Mouse (Mus musculus): ENCODE measurements at regions not wholly inside any gene's neighbourhood (a gene's known extent, or its start where the extent isn't known, plus 50 kb on each side); places are given as distances from the start of the nearest gene placed in this dataset.

DNA sequence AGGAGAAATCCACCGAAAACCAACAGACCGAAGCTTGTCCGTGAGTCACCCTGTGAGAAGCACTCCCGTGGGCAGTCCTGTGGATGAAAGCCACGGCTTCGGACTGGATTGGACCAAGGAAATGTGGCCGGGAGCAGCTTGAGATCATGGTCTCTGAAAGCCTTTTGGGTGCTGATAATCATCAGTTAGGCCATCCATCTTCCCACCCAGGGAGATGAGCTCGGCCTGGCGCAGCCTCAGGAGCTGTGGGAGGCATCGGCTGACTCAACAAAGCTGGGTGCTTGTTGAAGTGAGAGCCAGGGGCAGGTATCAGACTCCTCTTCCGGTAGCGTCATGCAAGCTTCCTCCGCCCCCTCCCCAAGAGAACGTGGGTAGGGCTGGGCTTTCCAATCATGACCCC, 582.2 kb upstream of the Gm19410 start:
- no peak for ATAC-seq (ENCODE audit: poor library complexity, severe bottlenecking)

DNA sequence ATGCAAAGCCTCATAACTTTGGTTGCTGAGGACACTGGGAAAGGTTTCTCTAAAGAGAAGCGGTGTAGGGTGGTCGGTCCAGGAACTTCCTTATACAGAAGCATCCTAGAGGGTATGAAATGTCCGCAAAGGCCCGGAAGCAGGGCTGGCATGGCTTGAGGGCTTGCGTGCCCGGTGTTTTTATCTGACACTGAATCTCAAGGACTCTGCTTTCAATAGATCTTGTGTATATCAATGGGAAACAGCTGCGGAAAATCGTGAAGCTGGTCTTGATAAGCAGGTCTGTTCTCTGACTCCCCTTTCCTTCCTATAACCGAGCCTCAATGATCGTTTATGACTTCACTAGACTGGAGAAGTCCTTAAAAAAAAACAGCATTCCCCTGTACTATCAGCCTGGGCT, 580.4 kb upstream of the Gm19410 start:
- ATAC-seq (ENCODE audit: poor library complexity, severe bottlenecking), result no peak

DNA sequence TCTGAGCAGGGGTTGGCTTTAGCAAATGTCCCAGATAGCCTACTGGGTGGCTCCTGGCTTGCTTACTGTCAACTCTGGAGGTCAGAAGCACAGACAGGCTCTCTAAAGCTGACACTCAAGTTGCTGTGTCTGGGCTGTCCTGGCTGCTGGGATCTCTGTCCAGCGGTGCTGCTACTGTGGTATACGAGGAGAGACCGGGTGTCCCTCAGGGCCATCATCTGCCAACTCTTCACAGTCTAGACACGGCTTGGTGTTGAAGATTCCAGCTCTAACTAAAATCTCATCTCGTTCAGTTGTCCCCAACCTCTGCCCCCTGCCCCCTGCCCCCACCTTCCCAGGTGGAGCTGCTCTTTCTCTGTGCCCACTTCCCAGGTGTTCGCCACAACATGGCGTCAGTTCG, 577.1 kb upstream of the Gm19410 start:
- ATAC-seq (ENCODE audit: poor library complexity, severe bottlenecking), result no peak

DNA sequence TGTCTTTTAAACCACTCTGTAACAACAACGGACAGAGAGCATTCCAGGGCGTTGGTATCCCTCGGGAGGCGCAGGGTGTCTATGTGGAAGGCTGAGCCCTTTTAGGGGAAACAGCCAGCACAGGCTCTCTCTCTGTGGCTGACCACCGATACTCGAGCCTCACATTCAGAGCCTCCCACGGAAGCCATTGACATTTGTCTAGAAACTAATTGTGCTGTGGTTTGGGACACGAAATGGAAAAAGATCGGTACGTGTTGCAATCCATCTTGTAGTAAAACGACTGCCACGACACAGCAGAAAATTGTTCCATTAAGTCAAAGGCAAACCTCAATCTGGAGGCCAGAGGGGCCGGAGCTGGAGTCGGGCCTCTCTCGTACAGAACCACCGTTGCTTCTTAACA, 575.9 kb upstream of the Gm19410 start:
- ATAC-seq (ENCODE audit: poor library complexity, severe bottlenecking), result no peak

DNA sequence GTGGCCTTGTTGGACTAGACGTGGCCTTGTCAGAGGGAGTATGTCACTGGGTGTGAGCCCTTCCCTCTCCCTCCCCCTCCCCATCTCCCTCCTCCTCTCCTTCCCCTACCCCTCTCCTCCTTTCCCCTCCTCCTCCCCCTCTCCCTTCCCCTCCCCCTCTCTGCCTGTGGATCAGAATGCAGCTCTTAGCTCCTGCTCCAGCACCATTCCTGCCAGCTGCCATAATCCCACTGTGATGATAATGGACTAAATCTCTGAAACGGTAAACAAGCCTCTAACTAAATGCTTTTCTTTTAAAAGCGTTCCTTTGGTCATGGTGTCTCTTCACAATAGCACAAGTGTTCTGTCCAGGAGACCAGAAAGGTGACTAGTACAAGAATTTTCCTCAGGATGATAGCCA, 573.1 kb upstream of the Gm19410 start:
- ATAC-seq (ENCODE audit: poor library complexity, severe bottlenecking), result no peak

DNA sequence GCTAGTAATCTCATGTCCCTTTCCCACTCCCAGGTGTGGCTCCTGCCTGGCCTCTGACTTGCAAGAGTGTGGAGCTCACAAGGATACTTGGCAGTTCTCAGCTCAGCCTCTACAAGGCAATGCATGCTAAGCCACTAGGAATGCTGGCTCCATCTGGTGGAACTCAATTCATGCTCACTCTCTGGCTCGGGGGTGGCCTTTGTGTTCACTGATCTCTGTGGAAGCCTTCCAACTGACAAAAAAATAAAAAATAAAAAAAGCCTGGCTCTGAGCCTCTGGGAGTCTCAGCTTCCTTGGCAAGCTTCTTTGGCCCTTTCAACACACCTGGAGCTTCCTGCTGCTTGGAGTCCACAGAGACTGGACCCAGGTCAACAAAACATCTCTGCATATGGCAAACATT, 571.8 kb upstream of the Gm19410 start:
- ATAC-seq (ENCODE audit: poor library complexity, severe bottlenecking), result no peak

DNA sequence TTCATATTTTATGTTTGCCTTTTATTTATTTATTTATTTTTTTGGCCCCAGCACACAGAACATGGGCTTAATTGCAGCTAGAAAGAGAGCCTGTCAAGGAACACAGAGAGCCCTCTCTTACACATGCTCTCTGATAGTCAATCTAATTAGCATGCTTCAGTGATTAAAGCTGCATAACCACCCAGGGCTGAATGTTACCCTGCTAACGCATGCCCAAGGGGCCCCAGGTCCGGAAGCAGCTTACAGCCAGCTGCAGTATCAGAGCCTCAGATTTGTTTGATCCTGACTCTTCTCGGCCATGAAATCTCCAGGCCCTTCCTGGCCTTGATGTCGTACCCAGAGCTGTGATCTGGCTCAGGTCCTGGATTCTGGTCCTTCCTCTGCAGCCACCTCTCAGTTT, 569.4 kb upstream of the Gm19410 start:
- no peak for ATAC-seq (ENCODE audit: poor library complexity, severe bottlenecking)

DNA sequence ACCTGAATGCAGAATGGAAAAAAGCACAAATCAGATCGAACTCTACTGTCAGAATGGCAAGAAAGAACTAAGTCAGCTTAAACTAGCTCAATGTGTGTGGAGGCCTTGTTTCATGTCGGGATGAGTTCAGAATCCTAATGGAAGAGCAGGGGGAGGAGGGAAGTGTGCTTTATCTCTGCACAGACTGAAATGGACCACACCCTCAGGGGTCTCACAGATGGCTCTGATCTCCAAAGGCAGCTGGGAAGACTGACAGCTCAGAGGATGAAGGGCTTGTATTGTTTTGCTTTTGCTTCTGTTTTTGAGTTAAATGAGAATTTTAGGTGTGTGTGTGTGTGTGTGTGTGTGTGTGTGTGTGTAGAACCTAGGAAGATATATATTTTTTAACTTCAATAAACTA, 566.8 kb upstream of the Gm19410 start:
- ATAC-seq (ENCODE audit: poor library complexity, severe bottlenecking), result no peak

DNA sequence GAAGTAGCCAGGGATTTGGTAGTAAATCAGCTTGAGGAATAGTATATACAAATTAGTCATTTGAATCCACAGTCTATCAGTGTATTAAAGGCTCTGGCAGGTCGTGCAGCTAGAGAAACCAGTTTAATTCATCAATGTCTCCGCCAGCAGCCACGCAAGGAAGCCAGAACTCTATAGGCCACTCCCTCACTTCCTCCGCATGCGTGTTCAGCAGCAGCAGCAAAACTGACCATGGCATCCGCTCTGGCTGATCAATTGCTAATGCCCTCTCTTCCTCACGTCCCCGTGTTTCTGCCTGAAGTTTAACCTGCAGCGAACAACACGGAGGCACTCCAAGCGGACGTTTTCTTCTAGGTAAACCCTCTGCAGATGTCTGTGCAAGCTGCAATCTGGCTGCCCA, 564.2 kb upstream of the Gm19410 start:
- no peak for ATAC-seq (ENCODE audit: poor library complexity, severe bottlenecking)

DNA sequence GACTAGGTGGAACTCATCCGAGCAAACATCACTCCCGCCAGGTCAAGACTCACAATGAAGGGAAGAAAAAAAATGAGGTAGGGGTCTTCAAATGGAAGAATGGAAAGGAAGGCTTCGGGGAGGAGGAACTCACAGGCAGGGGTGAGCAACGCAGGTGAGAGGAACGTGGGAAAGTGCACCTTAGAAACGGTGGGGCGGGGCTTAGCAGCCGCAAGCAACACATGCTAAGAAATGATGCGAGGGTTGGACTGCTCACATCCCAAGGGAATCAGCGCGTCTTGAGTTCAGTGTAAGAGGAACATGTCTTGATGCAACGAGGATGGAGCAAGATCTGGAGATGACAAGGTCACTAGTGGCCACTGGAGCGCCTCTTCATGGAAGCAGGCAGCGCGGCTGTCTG, 560.6 kb upstream of the Gm19410 start:
- ATAC-seq (ENCODE audit: poor library complexity, severe bottlenecking), result no peak

DNA sequence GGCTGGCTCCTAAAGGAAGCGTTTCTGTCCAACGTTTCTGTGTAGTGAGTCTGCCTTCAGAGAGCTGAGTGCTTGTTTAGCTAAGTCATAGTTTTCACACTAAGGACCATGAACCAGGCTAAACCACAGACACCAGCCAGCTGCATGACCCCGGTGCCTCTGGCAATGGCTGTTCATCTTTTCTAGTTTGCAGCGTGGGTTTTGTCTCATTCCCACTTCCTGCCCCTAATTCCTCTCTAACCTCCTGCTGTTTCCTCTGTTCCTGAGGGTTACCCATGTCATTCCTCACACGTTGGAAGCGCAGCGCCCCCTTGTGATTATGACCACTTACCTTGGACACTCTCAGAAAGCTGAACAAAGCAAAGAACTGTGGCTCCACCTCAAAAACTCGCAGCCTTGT, 560.1 kb upstream of the Gm19410 start:
- 0 out of 2 replicates have a peak, but pooled peaks have one; percentile 17 for ATAC-seq (ENCODE audit: poor library complexity, severe bottlenecking)

DNA sequence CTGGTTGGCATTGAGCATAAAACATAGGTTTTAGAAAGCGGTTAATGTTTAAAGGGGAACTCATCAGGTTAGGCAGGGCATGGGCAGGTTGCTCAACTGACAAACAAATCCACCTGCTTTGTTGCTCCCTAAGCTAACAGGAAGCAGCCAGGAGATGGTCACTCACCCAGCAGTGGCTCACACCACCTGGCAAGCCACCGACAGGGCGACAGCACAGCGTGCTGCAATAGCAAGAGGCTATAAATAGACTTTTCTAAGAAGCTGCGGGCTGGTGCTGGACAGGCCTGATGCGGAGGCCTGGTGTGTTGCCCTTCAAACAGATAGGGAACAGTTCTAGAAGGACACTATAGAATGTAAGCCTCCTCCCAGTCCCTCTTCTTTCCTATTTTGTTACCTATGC, 559.3 kb upstream of the Gm19410 start:
- ATAC-seq (ENCODE audit: poor library complexity, severe bottlenecking), result peak; percentile 69

DNA sequence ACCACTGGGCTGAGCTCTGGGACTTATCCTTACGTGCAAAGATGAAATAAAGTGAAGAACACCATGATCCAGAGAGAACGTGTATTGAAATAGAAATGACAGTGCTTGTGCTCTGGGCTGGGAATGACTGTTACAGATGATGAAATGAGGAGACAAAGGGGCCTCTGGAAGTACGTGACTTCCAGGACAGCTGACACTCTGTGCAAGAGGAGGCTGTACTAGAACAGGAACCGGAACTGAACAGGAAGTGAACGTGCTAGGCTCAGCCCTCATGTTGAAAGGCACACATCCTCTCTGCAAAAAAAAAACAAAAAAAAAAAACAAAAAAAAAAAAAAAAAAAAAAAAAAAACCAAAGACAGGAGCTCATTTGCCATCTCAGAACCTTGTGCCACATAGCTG, 557.2 kb upstream of the Gm19410 start:
- peak; percentile 84 for ATAC-seq (ENCODE audit: poor library complexity, severe bottlenecking)

DNA sequence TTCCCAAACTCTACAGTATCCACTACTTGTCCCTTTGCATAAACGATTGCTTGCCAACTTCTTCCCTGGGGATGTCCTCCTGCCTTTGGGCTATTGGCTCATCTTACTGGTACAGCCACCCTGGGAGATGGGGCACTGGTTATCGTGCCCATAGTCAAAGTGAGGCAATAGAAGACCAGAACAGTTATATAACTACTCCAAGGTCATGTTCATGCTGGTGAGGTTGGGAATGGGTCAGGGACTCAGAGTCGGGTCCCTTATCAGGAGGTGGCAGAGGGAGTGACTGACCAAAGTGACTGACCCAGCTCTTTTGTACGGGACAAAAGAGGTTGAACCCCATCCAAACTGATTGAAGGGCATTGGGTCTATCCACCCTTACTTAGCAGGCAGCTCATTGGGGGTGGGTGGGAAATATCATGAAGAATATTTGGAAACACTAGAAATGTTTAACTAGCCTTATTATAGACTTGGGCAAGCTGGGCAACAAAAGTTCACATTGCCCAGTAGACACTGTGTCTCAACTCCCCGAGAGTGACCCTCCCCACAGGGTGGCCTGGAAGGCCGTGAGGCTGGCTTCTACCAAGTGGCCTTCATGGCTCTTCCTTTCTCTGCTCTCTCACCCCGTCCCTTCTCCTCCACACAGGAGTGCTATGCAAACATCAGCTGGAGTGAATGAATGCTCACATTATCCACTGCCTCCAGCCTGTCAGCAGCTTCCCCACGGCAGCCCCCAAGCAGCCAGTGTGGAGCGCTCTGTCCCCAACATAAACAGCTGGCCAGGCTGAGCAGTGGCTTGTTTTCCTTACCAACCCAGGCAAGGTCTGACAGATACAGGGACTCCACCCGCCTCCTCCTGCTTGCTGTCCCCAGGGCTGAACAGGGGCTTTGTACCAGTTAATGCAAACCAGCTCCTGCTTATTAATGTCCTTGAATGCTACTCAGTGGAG, 553.8 kb upstream of the Gm19410 start:
- ATAC-seq (ENCODE audit: poor library complexity, severe bottlenecking), result no peak

DNA sequence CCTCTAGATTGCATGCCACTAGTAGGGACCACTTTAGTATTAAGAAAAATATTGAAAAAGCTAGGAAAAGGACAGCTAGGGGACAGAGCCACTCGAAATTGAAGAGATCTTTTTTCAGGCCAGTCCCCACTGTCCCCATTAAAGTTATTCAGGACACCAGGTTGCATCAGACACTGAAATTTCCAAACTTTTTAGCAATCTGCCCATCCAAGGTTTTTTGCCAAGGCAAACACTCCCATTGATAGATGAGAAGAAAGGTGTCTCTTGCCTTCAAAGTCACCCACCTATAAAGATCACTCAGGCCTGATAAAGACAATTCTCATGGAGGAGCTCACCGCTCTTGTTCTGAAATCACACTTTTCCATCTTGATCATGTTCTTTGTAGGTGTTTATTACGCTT, 552.1 kb upstream of the Gm19410 start:
- no peak for ATAC-seq (ENCODE audit: poor library complexity, severe bottlenecking)

DNA sequence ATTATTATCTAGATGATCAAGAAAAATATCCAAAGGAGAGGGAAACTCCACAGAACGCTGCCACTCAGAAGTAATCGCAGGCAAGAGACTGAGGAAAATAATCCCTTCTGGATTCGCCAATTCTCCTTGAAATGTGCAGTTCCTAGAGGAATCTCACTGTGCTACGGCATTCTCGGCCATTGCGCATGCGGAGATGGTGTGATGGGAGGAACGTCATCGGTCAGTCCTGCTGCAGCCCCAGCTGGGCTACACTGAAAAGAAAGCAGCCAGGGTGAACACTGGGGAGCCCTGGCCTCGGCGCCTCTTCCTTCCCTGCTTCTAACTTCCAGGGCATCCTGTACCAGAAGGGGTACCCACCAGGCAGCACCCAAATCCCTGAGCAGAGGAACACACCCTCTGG, 548.0 kb upstream of the Gm19410 start:
- ATAC-seq (ENCODE audit: poor library complexity, severe bottlenecking), result no peak

DNA sequence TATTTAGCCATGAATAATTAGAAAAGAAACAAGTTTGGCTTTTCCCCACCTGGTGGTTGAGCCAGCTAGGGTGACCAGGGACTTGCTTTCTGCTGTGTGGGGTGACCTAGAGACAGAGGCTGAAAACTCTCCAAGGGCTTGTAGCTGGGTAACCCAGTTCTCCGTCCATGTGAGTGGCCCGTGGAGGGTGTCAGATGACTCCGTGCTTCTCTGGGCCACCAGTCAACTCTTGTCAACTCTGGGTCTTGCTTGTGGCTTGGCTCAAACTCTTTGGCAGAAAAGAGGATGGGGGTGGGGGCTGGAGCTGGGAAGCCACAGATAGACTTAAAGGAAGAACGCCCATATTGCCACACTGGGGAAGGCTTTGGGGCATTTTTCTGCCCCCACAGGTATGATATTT, 547.3 kb upstream of the Gm19410 start:
- ATAC-seq (ENCODE audit: poor library complexity, severe bottlenecking), result no peak

DNA sequence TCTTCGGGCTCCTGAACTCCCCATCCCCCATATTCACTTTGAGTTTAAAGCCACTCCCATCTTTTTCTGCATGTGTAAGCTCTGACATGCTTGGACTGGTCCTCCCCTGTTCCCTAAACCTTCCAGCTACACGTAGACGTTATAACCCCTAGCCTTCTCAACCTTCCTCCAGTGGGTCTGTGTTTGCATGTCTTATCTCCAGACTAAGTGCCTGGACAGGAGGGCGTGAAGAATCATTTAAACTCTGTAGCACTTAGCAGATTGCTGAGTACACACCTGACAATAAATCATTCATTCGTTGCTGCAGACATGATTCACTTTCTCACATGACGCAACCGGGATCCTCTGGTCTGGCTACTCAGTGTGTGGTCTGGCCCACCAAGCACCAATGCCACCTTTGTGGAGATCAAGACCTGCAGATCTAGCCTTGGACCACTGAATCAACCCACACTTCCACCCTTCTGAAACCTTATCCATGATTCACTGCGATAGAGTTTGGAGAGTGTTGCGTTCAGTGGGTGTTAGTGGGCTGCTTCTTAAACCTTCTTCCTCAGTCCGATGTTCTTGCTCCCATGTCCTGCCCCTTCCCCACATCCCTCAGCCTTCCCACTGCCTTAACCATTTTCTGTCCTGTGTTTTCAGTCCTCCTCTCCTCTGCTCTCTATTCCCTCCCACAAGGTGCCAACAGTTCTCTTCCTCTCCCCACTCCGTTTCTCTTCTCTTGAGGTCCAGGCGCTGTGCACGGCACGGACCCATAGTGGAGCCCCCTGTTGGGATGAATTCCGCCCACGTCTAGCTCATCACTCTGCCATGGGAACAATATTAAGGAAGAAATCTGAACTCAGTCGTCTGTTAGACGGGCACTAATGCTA, 541.3 kb upstream of the Gm19410 start:
- ATAC-seq (ENCODE audit: poor library complexity, severe bottlenecking), result no peak

DNA sequence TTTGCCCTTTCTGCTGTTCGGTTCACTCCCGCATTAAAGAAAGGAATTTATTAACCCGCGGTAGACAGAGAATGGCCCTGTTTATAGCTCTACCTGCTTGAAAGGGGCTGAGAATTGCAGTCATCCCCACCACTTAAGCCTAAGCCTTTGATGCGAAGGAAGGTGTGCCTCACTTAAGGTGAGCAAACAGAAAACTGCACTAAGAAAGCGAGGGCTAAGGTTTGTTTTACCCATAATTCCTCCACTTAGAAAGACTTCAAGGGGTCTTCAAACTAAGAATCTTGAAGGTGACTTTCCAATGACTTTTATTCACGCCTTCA, 540.7 kb upstream of the Gm19410 start:
- no peak for ATAC-seq (ENCODE audit: poor library complexity, severe bottlenecking)

DNA sequence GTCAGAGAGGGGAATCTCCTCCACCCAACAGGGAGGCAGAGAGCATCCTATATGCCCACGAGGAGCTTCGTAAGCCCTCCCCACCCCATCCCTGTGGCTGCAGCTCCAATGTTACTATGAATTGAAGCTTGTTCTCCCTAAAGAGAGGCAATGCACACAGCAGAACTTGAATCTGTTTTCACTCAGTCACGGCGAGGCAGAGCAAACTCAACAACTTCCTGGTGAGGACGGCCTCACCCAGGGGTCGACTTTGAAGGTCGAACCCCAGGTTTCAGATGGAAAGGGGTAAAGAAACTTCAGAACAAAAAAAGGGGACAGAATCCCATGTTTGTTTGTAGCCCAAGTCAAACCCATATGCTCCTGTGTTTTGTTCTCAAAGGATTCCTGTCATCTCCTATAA, 538.5 kb upstream of the Gm19410 start:
- no peak for ATAC-seq (ENCODE audit: poor library complexity, severe bottlenecking)

DNA sequence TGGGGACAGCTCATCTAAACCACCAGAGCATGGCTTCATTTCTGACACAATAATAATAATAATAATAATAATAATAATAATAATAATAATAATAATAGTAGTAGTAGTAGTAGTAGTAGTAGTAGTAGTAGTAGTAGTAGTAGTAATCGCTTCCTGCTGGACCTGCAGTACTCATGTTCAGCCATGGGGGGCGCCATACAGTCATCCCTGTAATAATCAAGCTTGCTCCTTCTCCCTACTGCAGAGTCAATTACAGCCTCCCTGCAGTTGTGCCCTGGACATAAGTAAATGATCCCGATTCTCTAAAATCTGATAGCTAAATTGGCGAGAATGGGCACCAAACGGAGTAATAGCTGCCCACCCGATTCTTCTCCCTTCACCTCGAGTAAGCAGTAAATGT, 537.1 kb upstream of the Gm19410 start:
- ATAC-seq (ENCODE audit: poor library complexity, severe bottlenecking), result peak; percentile 64

DNA sequence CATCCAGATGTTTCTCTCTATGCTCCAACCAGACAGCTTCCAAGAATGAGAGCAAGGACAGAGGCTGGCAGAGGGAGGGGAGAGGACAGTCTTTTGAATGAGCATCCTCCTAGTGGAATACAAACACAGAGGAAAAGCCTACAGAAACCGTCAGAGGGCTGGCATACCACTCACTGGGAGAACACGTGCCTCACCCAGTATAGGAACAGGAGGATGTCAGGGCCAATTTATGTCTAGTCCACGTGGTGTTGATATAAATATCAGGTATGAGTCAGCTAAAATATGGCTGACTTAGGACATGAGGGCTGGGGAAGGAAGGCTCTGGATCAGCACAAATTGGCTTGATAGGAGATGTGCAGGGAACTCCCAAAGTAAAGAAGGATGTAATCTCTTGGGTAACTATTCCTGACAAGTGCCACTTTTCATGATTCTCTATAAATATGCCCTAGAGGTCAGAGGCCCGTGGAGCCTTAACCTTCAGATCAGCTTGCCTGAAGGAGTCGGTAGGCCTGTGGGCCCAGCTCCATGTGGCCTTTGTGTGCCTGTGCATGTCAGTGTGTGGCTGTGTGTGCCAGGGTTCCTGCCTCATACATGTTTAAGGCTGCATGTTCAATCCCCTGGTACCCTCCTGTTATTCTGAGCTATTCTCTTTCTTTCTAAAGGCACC, 531.9 kb upstream of the Gm19410 start:
- no peak for ATAC-seq (ENCODE audit: poor library complexity, severe bottlenecking)
